Mouse (Mus musculus) neural tube, embryonic 13.5 days (tissue): ENCODE results near the gene Ep300. TPM values are rescaled to one million over a fixed set of nuclear protein-coding genes. Genes with fewer than 3 reads are reported as not detected.
A peak's percentile ranks its signal among the peaks of the same experiment; 100 is the strongest.

Experiments
- ATAC-seq: fragments of 200-750 bp; cut with Nextera tagmentation; 2 replicates; pipeline ENCODE4 v1.8.0; 2017; ENCODE audit warnings: low read depth, mild to moderate bottlenecking, moderate TSS enrichment, moderate library complexity
- H3K27ac ChIP-seq: fragments of 300-500 bp; sonication (generic); replicated peaks from 2 replicates; pipeline ENCODE4 v1.5.1; 2015; ENCODE audit warnings: moderate library complexity, mild to moderate bottlenecking, inconsistent platforms
- H3K27me3 ChIP-seq: fragments of 300-500 bp; sonication (generic); 2 replicates; pipeline ENCODE4 v1.6.1; 2015; ENCODE audit warnings: mild to moderate bottlenecking, inconsistent platforms
- H3K36me3 ChIP-seq: fragments of 300-500 bp; sonication (generic); 2 replicates; pipeline ENCODE4 v1.6.1; 2015; ENCODE audit warnings: mild to moderate bottlenecking, inconsistent platforms
- H3K4me1 ChIP-seq: fragments of 300-500 bp; sonication (generic); replicated peaks from 2 replicates; pipeline ENCODE4 v1.6.1; 2015; ENCODE audit warnings: inconsistent platforms
- H3K4me2 ChIP-seq: fragments of 300-500 bp; sonication (generic); 2 replicates; pipeline ENCODE4 v1.6.1; 2015; ENCODE audit warnings: inconsistent platforms, mild to moderate bottlenecking, moderate library complexity
- H3K4me3 ChIP-seq: fragments of 300-500 bp; sonication (generic); 2 replicates; pipeline ENCODE4 v1.5.1; 2015; ENCODE audit warnings: mild to moderate bottlenecking, inconsistent platforms
- H3K9ac ChIP-seq: fragments of 300-500 bp; sonication (generic); 2 replicates; pipeline ENCODE4 v1.6.1; 2015; ENCODE audit warnings: moderate library complexity, mild to moderate bottlenecking, inconsistent platforms
- H3K9me3 ChIP-seq: fragments of 300-500 bp; sonication (generic); 2 replicates; pipeline ENCODE4 v1.6.1; 2016; ENCODE audit warnings: inconsistent platforms
- WGBS: fragments of 180-500 bp; shearing (Covaris S2); methylation state at CpG from one replicate; pipeline ENCODE4 v1.1.7; 2015; 5-methylcytosine and 5-hydroxymethylcytosine counted together
- polyA plus RNA-seq: library from polyadenylated mRNA; unstranded; fragments of >200 nt; fragmentation: Nextera tagmentation; extraction: Ambion mirVana; gene quantifications from 2 replicates; pipeline ENCODE4 v1.2.1, GENCODE M21; 2015

The Ep300 gene
- polyA plus RNA-seq, 1 experiment from 2014 or later = 24.1 TPM

DNA sequence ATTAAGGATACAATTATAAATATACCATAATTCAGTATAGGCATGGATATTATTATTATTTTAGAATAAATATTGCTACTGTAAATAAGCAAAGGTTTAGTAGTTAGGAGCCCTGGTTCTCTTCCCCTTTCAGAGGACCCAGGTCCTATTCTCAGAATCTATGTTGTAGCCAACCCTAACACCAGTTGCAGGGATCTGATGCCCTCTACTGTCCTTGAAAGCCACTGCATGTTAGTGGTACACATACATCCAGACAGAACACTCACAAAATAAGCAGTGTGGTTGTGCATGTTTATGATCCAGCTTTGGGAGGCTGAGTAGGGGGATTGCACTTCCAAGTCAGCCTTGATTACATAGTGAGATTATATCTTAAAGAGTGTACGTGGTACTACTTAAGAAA lies 21.5 kb downstream of the Ep300 start:
- H3K4me1 ChIP-seq = peaks cover 23% of the 10 kb centered on the region
- H3K9ac ChIP-seq = no peak overlapping the region
- ATAC-seq = no peak
- WGBS = 98% methylated on average over 1 of the region's 1 CpGs
- H3K4me3 ChIP-seq = no peak overlapping the region
- H3K27me3 ChIP-seq = no peaks in the 10 kb centered on the region
- no peak overlapping the region for H3K27ac ChIP-seq
- H3K36me3 ChIP-seq = peaks cover 69% of the 10 kb centered on the region
- H3K4me2 ChIP-seq = no peak overlapping the region
- no peaks in the 10 kb centered on the region for H3K9me3 ChIP-seq

DNA sequence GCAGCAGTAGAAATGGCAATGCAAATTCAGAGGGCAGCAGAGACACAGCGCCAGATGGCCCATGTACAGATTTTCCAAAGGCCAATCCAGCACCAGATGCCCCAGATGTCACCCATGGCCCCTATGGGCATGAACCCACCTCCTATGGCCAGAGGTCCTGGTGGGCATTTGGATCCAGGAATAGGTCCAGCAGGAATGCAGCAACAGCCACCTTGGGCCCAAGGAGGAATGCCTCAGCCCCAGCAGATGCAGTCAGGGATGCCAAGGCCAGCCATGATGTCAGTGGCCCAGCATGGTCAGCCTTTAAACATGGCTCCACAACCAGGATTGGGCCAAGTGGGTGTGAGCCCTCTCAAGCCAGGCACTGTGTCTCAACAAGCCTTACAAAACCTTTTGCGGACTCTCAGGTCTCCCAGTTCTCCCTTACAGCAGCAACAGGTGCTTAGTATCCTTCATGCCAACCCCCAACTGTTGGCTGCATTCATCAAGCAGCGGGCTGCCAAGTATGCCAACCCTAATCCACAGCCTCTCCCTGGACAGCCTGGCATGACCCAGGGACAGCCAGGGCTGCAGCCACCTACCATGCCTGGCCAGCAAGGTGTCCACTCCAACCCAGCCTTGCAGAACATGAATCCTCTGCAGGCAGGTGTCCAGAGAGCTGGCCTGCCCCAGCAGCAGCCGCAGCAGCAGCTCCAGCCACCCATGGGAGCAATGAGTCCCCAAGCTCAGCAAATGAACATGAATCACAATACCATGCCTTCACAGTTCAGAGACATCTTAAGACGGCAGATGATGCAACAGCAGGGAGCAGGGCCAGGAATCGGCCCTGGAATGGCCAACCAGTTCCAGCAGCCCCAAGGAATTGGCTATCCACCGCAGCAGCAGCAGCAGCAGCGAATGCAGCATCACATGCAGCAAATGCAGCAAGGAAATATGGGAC lies 64.6 kb downstream of the Ep300 start:
- no peak overlapping the region for H3K27ac ChIP-seq
- peaks cover 78% of the 10 kb centered on the region for H3K36me3 ChIP-seq
- WGBS = 92% methylated on average over 8 of the region's 8 CpGs
- no peak overlapping the region for H3K4me2 ChIP-seq
- no peak overlapping the region for H3K4me3 ChIP-seq
- H3K9ac ChIP-seq = no peak overlapping the region
- no peaks in the 10 kb centered on the region for H3K27me3 ChIP-seq
- ATAC-seq = no peak
- H3K9me3 ChIP-seq = 0 out of 2 replicates have a peak, but pooled peaks cover 3% of the 10 kb centered on the region
- H3K4me1 ChIP-seq = no peaks in the 10 kb centered on the region

DNA sequence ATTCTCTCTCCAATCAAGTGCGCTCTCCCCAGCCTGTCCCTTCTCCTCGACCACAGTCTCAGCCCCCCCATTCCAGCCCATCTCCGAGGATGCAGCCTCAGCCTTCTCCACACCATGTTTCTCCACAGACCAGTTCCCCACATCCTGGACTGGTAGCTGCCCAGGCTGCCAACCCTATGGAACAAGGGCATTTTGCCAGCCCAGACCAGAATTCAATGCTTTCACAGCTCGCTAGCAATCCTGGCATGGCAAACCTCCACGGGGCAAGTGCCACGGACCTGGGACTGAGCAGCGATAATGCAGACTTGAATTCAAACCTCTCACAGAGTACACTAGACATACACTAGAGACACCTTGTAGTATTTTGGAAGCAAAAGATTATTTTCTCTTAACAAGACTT lies 65.5 kb downstream of the Ep300 start:
- 83% methylated on average over 7 of the region's 7 CpGs for WGBS
- Histone ChIP-seq H3K36me3 (peaks cover 69% of the 10 kb centered on the region), H3K27me3 (no peaks in the 10 kb centered on the region)

DNA sequence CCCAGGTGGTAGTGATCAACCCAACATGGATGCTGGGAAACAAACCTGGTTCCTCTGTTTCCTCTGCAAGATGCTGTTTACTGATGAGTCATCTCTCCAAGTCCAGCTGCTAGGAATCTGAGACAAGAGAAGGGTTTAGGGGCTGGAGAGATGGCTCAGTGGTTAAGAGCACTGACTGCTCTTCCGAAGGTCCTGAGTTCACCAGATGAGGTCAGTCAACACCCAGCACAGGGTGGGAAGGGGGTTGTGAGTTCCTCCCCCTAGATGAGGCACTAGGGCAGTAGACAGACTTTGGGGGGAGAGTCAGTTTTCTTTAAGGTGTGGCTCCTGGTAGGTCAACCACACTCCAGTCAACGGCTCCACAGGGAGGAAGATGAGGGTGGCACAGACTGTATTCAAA lies 76.5 kb downstream of the Ep300 start:
- no peak overlapping the region for H3K4me3 ChIP-seq
- H3K27me3 ChIP-seq = no peaks in the 10 kb centered on the region
- H3K9ac ChIP-seq = no peak overlapping the region
- no peaks in the 10 kb centered on the region for H3K36me3 ChIP-seq
- H3K4me1 ChIP-seq = peaks cover 10% of the 10 kb centered on the region
- no peak overlapping the region for H3K4me2 ChIP-seq
- no peaks in the 10 kb centered on the region for H3K9me3 ChIP-seq
- H3K27ac ChIP-seq = no peak overlapping the region
- WGBS = 95% methylated on average over 2 of the region's 2 CpGs
- ATAC-seq = no peak

More for the DNA sequence above, 65.5 kb downstream of the Ep300 start:
- no peaks in the 10 kb centered on the region for H3K4me1 ChIP-seq
- H3K9me3 ChIP-seq = 0 out of 2 replicates have a peak, but pooled peaks cover 3% of the 10 kb centered on the region
- ATAC-seq = no peak
- H3K27ac ChIP-seq = no peak overlapping the region
- no peak overlapping the region for H3K4me2 ChIP-seq
- no peak overlapping the region for H3K4me3 ChIP-seq
- H3K9ac ChIP-seq = no peak overlapping the region

DNA sequence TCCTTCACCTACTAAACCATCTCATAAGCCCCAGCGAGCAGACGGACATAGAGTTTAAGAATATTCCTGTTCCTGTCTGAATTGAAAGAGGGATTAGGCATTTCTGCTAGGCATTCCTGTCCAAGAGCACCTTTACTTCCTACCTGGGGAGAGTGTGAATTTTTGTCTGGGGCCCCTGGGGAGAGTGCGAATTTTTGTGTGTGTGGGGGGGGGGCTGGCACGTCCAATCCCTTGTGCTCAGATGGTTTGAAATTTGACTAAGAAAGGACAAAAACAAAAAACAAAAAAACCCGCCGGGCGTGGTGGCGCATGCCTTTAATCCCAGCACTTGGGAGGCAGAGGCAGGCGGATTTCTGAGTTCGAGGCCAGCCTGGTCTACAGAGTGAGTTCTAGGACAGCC lies 78.1 kb downstream of the Ep300 start:
- no peaks in the 10 kb centered on the region for H3K27me3 ChIP-seq
- H3K4me3 ChIP-seq = peak overlapping the region; percentile 91
- H3K9me3 ChIP-seq = no peaks in the 10 kb centered on the region
- WGBS = 74% methylated on average over 10 of the region's 10 CpGs
- peaks cover 15% of the 10 kb centered on the region for H3K36me3 ChIP-seq
- peaks cover 10% of the 10 kb centered on the region for H3K4me1 ChIP-seq
- no peak overlapping the region for H3K9ac ChIP-seq
- peak overlapping the region; percentile 95 for H3K4me2 ChIP-seq
- H3K27ac ChIP-seq = no peak overlapping the region
- 0 out of 2 replicates have a peak, but pooled peaks have one; percentile 8 for ATAC-seq

DNA sequence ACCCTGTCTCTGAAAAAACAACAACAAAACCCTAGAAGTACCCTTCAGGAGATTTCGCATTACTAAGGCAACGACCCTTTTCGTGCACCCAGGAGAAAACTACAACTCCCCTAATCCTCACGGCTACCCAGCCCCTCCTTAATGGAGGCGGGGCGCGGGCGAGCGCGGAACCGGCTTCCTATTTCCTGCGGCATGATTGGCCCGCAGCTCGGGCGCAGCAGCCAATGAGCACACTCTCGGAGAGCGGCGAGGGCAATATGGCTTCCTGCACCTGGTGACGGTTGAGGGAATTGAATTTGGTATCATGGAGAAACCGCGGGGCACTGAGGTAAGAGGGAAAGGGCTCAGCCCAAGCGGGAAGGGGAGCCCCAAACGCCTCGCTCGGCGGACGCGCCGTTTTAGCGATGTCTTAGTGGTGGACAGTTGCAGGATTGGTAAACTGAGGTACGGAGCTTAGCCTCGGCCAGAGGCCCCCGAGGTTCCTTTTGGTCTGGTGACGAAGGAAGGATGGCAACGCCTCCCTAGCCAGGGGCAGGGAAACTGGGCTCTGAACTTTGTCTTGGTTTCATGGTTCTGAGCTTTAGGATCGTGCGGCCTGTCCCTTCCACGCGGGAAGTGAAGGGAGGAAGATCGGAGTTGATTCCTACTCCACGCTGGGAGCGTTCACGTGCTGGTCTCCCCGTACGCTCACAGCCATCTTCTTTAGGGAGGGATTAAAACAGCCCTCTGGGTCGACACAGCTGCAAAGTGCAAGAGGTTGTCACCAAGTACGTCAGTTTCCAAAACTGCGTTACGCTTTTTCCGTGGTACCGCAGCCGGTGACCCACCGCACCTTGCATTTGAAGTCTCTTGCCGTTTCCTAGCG lies 78.8 kb downstream of the Ep300 start, which contains the start of gene L3mbtl2:
TSS of gene L3mbtl2 (plus strand) at position 193 of the 865 bp plus-strand sequence.
- peaks cover 10% of the 10 kb centered on the region for H3K4me1 ChIP-seq
- WGBS = under 1% methylated on average over 55 of the region's 55 CpGs
- peak within 1 kb of the TSS; percentile 95 for H3K4me2 ChIP-seq
- H3K4me3 ChIP-seq = peak within 1 kb of the TSS; percentile 91
- no peaks in the 10 kb centered on the region for H3K9me3 ChIP-seq
- H3K9ac ChIP-seq = peak within 1 kb of the TSS; percentile 81
- peak within 1 kb of the TSS; percentile 56; the same call in 1 of the 2 replicates for H3K27ac ChIP-seq
- peak; percentile 99 for ATAC-seq
- no peaks in the 10 kb centered on the region for H3K27me3 ChIP-seq
- peaks cover 22% of the 10 kb centered on the region for H3K36me3 ChIP-seq

DNA sequence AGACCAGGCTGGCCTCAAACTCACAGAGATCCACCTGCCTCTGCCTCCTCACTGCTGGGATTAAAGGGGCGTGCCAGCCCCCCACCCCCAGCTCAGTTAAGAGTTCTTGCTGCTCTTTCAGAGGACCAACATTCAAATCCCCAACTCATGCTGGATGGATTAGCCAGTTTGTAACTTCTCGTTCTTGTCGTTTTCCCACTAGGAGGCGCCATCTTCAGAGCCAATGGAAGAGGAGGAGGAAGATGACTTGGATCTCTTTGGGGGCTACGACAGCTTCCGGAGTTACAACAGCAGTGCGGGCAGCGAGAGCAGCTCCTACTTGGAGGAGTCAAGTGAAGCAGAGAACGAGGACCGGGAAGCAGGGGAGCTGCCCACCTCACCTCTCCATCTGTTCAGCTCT lies 81.8 kb downstream of the Ep300 start:
- H3K4me1 ChIP-seq = peaks cover 10% of the 10 kb centered on the region
- H3K27me3 ChIP-seq = no peaks in the 10 kb centered on the region
- H3K36me3 ChIP-seq = peaks cover 47% of the 10 kb centered on the region
- no peak overlapping the region for H3K4me3 ChIP-seq
- H3K27ac ChIP-seq = no peak overlapping the region
- no peak for ATAC-seq
- no peak overlapping the region for H3K4me2 ChIP-seq
- no peaks in the 10 kb centered on the region for H3K9me3 ChIP-seq
- H3K9ac ChIP-seq = no peak overlapping the region
- WGBS = 87% methylated on average over 10 of the region's 10 CpGs

DNA sequence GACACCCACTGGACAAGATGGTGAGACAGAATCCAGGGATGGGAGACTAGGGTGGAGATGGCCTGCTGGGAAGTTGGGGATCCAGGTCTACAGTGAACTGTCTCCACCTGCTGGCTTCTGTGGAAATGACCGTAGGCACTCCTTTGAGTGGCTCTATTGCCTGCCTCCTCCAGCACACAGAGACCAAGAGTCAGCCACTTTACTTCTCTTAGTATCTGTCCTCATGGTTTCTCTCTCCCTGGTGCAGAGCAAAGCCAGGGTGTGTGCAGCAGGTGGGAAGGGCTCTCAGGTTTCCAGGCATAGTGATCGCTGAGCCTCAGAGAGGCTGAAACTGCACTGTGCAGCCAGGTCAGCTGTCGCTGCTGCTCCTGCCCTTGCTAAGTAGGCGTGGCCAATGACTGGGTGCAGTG lies 85.1 kb downstream of the Ep300 start:
- H3K4me3 ChIP-seq = no peak overlapping the region
- H3K9ac ChIP-seq = no peak overlapping the region
- H3K4me1 ChIP-seq = peaks cover under 1% of the 10 kb centered on the region; the same call in 1 of the 2 replicates
- no peak overlapping the region for H3K4me2 ChIP-seq
- no peaks in the 10 kb centered on the region for H3K27me3 ChIP-seq
- 83% methylated on average over 4 of the region's 4 CpGs for WGBS
- peaks cover 67% of the 10 kb centered on the region for H3K36me3 ChIP-seq
- no peak overlapping the region for H3K27ac ChIP-seq
- no peaks in the 10 kb centered on the region for H3K9me3 ChIP-seq
- ATAC-seq = peak; percentile 27; the same call in 1 of the 2 replicates

DNA sequence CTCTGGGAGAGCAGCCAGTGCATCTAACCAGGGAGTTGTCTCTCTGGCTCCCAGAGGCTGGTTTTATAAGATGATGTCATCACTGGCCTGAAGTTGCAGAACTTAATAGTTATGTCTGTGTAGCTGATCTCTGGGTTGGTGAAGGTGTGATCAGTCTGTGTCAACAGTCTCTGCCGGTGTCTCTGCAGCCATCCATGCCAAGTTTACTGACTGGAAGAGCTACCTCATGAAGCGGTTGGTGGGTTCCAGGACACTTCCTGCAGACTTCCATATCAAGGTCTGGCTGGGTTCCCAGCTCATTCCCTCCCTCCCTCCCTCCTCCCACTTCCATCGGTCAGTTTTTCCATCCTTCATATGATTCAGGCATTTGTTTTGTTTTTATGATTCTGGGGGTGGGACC lies 91.5 kb downstream of the Ep300 start:
- Histone ChIP-seq H3K27me3 (no peaks in the 10 kb centered on the region), H3K4me3 (no peak overlapping the region), H3K36me3 (peaks cover 75% of the 10 kb centered on the region), H3K4me1 (no peaks in the 10 kb centered on the region), H3K9me3 (no peaks in the 10 kb centered on the region), H3K4me2 (no peak overlapping the region), H3K9ac (no peak overlapping the region), H3K27ac (no peak overlapping the region)
- 93% methylated on average over 3 of the region's 3 CpGs for WGBS
- ATAC-seq = no peak

DNA sequence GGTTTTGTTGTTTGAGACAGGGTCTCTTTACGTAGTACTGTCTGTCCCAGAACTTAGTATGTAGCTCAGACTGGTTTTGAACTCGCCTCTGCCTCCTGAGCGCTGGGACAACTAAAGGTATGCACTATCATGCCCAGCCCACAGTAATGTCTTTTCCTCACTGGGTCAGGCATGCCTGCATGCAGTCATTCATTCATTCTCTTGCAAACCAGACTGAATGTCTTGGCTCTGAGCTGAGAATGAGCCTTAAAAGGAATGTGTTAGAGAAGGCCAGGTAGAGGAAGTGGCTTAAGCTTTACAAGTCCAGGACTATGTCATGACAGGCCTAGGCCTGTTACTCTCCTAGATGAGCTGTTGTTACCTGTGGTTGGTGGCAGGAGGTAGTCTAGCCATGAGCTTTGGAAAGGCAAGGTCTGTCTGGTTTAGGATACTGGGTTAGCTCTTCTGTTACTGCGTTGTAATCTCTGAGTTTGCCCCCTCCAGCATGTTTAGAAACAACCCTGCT lies 95.2 kb downstream of the Ep300 start:
- H3K4me2 ChIP-seq = no peak overlapping the region
- no peak for ATAC-seq
- H3K9ac ChIP-seq = no peak overlapping the region
- H3K4me1 ChIP-seq = no peaks in the 10 kb centered on the region
- WGBS = 97% methylated on average over 4 of the region's 4 CpGs
- H3K4me3 ChIP-seq = no peak overlapping the region
- peaks cover 89% of the 10 kb centered on the region for H3K36me3 ChIP-seq
- H3K9me3 ChIP-seq = no peaks in the 10 kb centered on the region
- no peak overlapping the region for H3K27ac ChIP-seq
- H3K27me3 ChIP-seq = no peaks in the 10 kb centered on the region

DNA sequence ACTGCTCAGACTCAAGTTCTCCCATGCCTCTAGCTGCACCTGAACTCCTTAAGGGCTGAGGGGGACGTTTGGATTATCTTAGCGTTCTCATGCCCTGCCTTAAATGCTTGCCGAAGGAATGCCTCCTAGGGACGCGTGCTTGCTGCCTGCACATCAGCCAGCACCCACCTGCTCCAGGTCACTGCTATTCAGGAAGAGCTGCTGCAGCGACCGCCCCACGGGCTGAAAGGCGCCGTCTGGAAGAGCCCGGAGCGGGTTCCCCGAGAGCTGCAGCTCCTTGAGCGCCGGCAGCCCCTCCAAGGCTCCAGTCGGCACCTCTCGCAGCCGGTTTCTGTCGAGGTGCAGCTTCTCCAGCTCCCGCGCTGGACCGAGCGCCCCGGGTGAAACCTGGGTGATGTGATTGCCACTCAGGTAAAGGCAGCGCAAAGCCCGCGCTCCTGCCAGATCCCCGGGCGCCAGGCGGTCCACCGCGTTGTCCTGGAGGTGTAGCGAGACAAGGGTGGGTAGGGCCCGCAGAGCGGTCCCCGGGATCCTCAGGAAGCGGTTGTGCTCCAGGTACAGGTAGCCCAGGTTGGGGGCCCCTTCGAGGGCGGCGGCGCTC lies 108.3 kb downstream of the Ep300 start:
- WGBS = 5% methylated on average over 41 of the region's 41 CpGs
- Histone ChIP-seq H3K9ac (peak overlapping the region; percentile 79), H3K9me3 (no peaks in the 10 kb centered on the region), H3K36me3 (peaks cover 3% of the 10 kb centered on the region; the same call in 1 of the 2 replicates), H3K4me3 (peak overlapping the region; percentile 53), H3K4me2 (peak overlapping the region; percentile 85), H3K27ac (no peak overlapping the region), H3K27me3 (peaks cover 57% of the 10 kb centered on the region), H3K4me1 (peaks cover 25% of the 10 kb centered on the region)
- peak; percentile 7; the same call in 1 of the 2 replicates for ATAC-seq
